Mouse (Mus musculus) megakaryocyte-erythroid progenitor cell, adult 5 weeks (primary cell): ENCODE data around the gene Hmgcl. TPM values are rescaled to one million over a fixed set of nuclear protein-coding genes. Genes with fewer than 3 reads are reported as not detected.

ENCODE experiments used
- polyA plus RNA-seq: library from polyadenylated mRNA; stranded (reverse); fragments of >175 nt; gene quantifications from 2 replicates; pipeline ENCODE4 v1.2.3, GENCODE M21; 2012

Gene Hmgcl
- 32.8 and 37.4 TPM in 2 replicates for polyA plus RNA-seq

GRCm38 (mm10) chr4:135946278-135946658, at the start of gene Hmgcl:
Gene Hmgcl (plus strand): TSS chr4:135946448.

GRCm38 (mm10) chr4:135920304-135921241, 25.7 kb upstream of the Hmgcl start, which contains the start of gene Fuca1:
Gene Fuca1 (plus strand): TSS chr4:135920735.

GRCm38 (mm10) chr4:135963457-135964193, 17.4 kb downstream of the Hmgcl start, which contains the start of gene Gale:
Gene Gale (plus strand): TSS chr4:135963727.

GRCm38 (mm10) chr4:135972556-135972906, 26.3 kb downstream of the Hmgcl start, which contains the start of gene Lypla2:
Gene Lypla2 (minus strand): TSS chr4:135972626.

GRCm38 (mm10) chr4:135986943-135987710, 40.9 kb downstream of the Hmgcl start, which contains the start of gene Pithd1:
Gene Pithd1 (minus strand): TSS chr4:135987264.

Other genes starting within 250 kb of the Hmgcl start
- not detected in 2 replicates for gene Il22ra1, start 218.3 kb upstream of the Hmgcl start, polyA plus RNA-seq
- not detected in 2 replicates for gene Myom3, start 186.7 kb upstream of the Hmgcl start, polyA plus RNA-seq
- 244 and 246 TPM in 2 replicates for gene Srsf10, start 90.7 kb upstream of the Hmgcl start, polyA plus RNA-seq
- 7.2 and 9.6 TPM in 2 replicates for gene Pnrc2, start 72.6 kb upstream of the Hmgcl start, polyA plus RNA-seq
- 3.6 and 3.9 TPM in 2 replicates for gene Cnr2, start 51.1 kb upstream of the Hmgcl start, polyA plus RNA-seq
- gene Fuca1, start 25.7 kb upstream of the Hmgcl start, polyA plus RNA-seq, result 16.8 and 19.1 TPM in 2 replicates
- gene Gale, start 17.3 kb downstream of the Hmgcl start, polyA plus RNA-seq, result 15.6 and 16.6 TPM in 2 replicates
- gene Lypla2, start 26.2 kb downstream of the Hmgcl start, polyA plus RNA-seq, result 220 and 237 TPM in 2 replicates
- 38.5 and 46.6 TPM in 2 replicates for gene Pithd1, start 40.8 kb downstream of the Hmgcl start, polyA plus RNA-seq
- gene Eloa, start 75.3 kb downstream of the Hmgcl start, polyA plus RNA-seq, result 15.5 and 16.6 TPM in 2 replicates
- 1,355 and 1,569 TPM in 2 replicates for gene Rpl11, start 107.0 kb downstream of the Hmgcl start, polyA plus RNA-seq
- gene Id3, start 197.0 kb downstream of the Hmgcl start, polyA plus RNA-seq, result 29.1 and 40.4 TPM in 2 replicates
- gene E2f2, start 225.9 kb downstream of the Hmgcl start, polyA plus RNA-seq, result 19.2 and 23.7 TPM in 2 replicates